In the genomic region with DNA sequence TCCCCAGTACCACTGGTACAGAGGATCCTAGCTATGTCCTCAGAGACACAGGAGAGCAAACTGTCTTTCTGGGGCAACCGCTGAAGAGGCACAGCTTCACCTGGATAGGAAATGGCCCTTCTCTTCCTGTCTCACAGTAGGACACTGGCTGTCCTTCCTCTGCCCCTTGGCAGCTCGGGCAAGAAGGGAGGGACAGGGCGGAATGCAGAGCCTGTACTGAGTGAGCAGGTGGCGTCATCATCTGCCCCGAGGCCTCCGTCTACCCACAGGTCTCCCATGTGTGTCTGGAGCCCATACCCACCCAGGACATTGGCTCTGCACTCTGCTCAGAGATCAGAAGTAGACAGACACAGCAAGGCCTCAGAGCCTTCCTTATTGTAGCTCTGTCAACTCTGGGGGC, we compare ENCODE assay signal across 15 mouse cellular contexts.
A peak's percentile ranks its signal among the peaks of the same experiment; 100 is the strongest.
DNase-seq lines count a peak whose midpoint lies in the region; ATAC-seq and TF ChIP-seq lines count a peak whose summit lies in the region.
"Had no signal": no experiment of that assay in that cellular context is flagged by ENCODE, and none has a peak within 500 bp of the region (broad histone marks: within the 10 kb centered on the region; RNA-seq: fewer than 3 reads in every experiment).

No protein-coding gene starts in this region.

- H3K9me3 ChIP-seq in heart, embryonic 12.5 days (replicated peaks) = no peaks in the 10 kb centered on the region
- H3K9me3 ChIP-seq: limb, embryonic 15.5 days had no signal

- H3K4me1 ChIP-seq in heart, embryonic 12.5 days (replicated peaks) = peaks cover 99% of the 10 kb centered on the region

- peak; percentile 31 for DNase-seq in adrenal gland, postnatal 14 days
- no peak for DNase-seq in adrenal gland, postnatal 10 days
- DNase-seq in heart, adult 8-10 months (ENCODE audit: low spot score) = no peak
- no peak for DNase-seq in layer of hippocampus, adult 2 months (ENCODE audit: low spot score in 2 of 2)
- no peak for DNase-seq in layer of hippocampus, postnatal 25 days (ENCODE audit: extremely low spot score in 1 of 2, low spot score in 1 of 2)
- DNase-seq in cerebellum, postnatal 10 days = peak; percentile 52 to 66
- DNase-seq in spleen, postnatal 4 days (ENCODE audit: low spot score in 2 of 2) = no peak
- DNase-seq: adrenal gland, postnatal 25 days; kidney, adult 8-10 months; kidney, postnatal 36 days; lung, postnatal 36 days had no signal

- H3K27me3 ChIP-seq in heart, embryonic 12.5 days (replicated peaks) = no peaks in the 10 kb centered on the region
- H3K27me3 ChIP-seq: limb, embryonic 15.5 days had no signal

- ATAC-seq in heart, embryonic 12.5 days (ENCODE audit: insufficient number of reproducible peaks, low FRiP score) = no peak

- no peak overlapping the region for H3K4me3 ChIP-seq in heart, embryonic 12.5 days
- no peak overlapping the region for H3K4me3 ChIP-seq in layer of hippocampus, adult 2 months
- H3K4me3 ChIP-seq: limb, embryonic 15.5 days; myocyte had no signal

- no peak overlapping the region for H3K4me2 ChIP-seq in heart, embryonic 12.5 days
- H3K4me2 ChIP-seq: limb, embryonic 15.5 days; midbrain, embryonic 11.5 days had no signal

- TF ChIP-seq CTCF in layer of hippocampus, adult 2 months (conservative IDR thresholded peaks at IDR 0.05) = no peak

- peak overlapping the region; percentile 95; the same call in 1 of the 2 replicates for H3K27ac ChIP-seq in heart, embryonic 12.5 days (ENCODE audit: poor library complexity, severe bottlenecking)
- peak overlapping the region; percentile 78; the same call in 1 of the 2 replicates for H3K27ac ChIP-seq in layer of hippocampus, adult 2 months

- no peak overlapping the region for H3K9ac ChIP-seq in heart, embryonic 12.5 days
- H3K9ac ChIP-seq: limb, embryonic 15.5 days had no signal

- 79% methylated on average over 6 of the region's 6 CpGs for WGBS in heart, embryonic 12.5 days

- peaks cover 20% of the 10 kb centered on the region for H3K36me3 ChIP-seq in heart, embryonic 12.5 days

Comparison
In these comparisons a context has a peak if more than half of its experiments do, and no peak if none do; other contexts are left out.
1. DNase-seq: peak in adrenal gland, postnatal 14 days (single experiment) and cerebellum, postnatal 10 days (2 of 2); none in adrenal gland, postnatal 10 days (single experiment), heart, adult 8-10 months (single experiment), layer of hippocampus, adult 2 months (0 of 2), layer of hippocampus, postnatal 25 days (0 of 2) and spleen, postnatal 4 days (0 of 2).